Mouse (Mus musculus) right cerebral cortex, postnatal 36 days (tissue): ENCODE results near the gene Ikzf3.
A peak's percentile ranks its signal among the peaks of the same experiment; 100 is the strongest.

Source experiments
- DNase-seq, 2 experiments: peaks; one replicate each; pipeline ENCODE4 v3.0.0; 2022; ENCODE audit warnings: low spot score in 2 of 2, mixed read lengths in 1 of 2

Gene Ikzf3

GRCm38 (mm10) chr11:98473916-98474479, 71.8 kb downstream of the Ikzf3 start:
- no peak for DNase-seq

- DNase-seq, result no peak
Observed at GRCm38 (mm10) chr11:98472696-98473095, 73.1 kb downstream of the Ikzf3 start.

GRCm38 (mm10) chr11:98470795-98471194, 75.0 kb downstream of the Ikzf3 start:
- no peak for DNase-seq

- no peak for DNase-seq
Observed at GRCm38 (mm10) chr11:98469761-98470714, 75.8 kb downstream of the Ikzf3 start.

DNA sequence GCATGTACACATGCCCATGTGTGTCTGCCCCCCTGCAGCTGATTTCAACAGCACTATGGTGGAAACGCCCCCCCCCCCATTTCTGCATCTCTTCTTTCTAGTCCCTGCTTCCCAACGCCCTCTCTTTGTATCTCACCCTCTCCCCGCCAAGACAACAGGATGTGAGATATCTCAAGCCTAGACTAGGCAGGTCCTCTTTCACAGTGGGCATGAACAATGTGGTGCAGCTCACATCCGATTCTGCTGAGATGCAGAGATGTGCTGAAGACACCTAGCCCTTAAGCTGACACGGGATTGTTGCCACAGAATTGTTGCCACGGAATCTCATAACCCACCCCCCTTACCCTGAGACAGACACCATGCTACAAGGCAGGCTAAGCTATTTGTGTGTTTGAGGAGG, 81.3 kb downstream of the Ikzf3 start:
- DNase-seq, result no peak

DNA sequence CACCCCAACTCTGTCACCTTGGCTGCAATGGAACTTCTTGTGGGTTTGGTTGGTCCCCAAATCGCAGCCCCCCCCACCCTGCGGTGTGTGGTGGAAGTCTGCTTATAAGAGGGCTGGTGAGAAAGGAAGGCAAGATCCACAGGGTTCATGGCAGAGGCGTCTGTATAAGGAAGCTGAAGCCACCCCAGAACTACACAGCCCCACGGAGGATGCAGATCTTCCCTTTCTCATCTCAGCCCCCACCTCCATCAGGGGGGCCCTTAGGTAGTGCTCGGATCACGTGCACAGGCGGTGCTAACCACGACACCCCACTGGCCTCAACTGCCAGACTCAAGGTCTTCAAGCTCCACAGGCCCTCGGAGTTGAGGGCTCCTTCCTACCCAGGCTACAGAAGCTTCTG, 81.9 kb downstream of the Ikzf3 start:
- no peak for DNase-seq

DNA sequence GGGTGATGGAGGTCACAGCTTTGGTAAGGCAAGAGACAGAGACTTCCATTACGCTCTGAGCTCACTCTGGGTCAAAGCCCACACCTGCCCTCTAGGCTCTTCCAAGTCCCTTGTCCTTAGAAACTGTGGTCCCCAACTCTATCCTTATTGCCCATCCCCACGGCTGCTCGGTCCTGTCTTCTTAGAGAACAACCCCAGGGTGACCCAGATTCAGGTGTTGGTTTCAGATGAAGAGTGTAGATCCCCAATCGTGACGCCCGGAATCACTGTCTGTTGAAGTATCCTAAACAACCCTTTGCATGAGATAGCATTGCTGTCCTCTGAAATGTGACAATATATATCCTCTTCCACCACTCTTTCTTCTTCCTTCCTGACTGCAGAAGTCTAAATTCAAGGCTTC, 83.6 kb downstream of the Ikzf3 start:
- DNase-seq, result no peak

DNA sequence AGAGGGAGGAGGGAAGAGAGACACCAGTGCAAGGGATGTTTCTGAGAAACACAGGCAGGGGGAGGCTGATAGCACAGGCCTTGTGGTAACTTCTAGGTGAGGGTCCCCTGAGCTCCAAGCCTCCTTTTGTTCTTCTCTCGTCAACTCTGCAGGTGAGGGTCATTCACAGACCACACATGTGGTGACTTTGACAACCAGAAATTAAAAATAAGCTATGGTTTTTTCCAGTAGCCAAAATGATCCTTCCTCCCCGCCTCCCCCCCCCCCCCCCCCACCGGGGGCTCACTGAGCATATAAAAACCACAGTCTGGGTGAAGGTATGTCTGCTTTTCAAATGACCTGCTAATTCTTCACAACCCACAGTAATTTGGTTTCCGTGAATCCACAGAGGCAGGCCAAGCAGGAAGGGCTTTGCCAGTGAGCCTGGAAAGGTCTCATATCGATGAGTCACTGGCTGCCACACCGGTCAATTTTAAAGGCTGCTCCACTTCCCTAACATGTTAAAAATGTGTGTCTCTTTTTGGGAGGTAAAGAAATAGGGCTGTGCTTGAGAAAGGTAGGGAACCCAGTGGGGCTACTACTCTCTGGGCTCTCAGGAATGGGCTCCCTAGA, 84.6 kb downstream of the Ikzf3 start:
- DNase-seq, result no peak

DNA sequence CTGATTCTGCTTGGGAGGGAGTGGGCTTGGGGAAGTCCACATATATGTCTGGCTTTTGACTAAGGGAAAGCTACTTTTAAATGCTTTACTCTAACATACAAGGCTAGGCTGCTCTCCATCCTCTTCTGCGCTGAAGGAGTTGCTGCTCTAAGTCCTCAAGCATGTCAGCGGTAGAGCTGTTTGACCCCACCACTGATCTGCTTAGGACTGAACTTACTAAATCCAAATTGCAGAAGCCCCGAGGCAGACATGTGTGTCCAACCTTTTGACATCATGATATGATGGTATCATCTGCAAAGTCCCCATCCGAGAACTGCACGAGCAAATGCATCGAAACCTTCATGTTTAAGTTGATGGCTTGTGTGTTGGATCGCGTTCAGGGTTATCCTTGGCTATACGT, 86.0 kb downstream of the Ikzf3 start:
- no peak for DNase-seq

GRCm38 (mm10) chr11:98459071-98459741, 86.6 kb downstream of the Ikzf3 start:
- DNase-seq, result no peak

- DNase-seq, result no peak
Observed at GRCm38 (mm10) chr11:98458121-98458990, 87.5 kb downstream of the Ikzf3 start.

DNA sequence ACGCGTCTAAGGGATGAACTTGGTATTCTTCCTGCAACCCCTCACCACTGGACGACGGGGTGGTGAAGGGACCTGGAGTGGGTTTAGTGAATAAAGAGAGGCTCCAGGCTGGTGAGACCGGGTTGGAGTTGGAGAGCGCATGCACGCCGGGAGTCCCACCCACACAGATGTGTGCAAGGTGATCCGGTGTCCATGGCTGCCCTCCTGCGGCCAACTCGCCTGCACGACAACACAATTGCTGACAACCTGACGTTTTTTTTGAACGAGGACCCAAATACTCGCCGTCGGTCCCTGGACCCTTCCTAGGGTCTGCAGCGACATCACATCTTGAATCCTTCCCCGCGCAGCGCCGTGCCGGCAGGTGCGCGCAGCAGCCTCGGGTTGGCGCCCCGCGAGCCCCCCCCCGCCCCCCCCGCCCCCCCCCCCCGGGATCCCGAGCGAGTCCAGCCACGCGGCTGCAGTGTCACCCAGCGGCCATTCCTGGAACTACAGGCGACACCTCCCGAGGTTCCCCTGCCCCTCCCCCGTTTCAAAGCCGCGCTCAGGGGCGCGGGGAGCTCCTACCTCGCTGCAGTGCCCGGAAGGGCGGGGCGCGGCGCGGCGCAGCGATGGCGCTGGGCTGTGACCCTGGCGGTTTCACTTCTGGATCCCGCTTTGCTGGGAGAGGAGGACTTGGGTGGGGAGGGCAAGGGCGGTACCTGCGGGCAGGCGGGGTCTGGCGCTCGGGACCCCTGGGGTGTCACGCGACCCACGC, 88.3 kb downstream of the Ikzf3 start:
- peak; percentile 56 to 59 for DNase-seq

- no peak for DNase-seq
Observed at GRCm38 (mm10) chr11:98456945-98457344, 88.9 kb downstream of the Ikzf3 start.

DNA sequence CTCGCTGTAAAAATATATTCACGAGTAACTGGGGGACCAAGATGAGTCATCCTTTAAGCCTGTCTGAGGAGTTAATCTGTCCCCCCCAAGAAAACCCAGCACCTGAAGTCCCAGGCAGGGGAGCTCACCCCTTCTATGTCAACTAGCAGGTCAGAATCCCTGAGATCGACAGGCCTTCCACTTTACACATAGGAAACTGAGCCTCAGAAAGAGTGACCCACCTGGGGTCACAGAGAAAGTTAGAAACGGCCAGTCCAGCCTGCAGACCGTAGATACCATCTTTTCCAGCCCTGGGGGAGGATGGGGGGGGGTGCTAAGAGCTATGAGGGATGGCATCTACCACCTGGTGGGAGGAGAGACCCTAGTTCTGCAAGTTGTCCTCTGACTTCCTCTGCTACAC, 89.3 kb downstream of the Ikzf3 start:
- no peak for DNase-seq

- no peak for DNase-seq
Observed at GRCm38 (mm10) chr11:98455484-98455883, 90.3 kb downstream of the Ikzf3 start.

DNA sequence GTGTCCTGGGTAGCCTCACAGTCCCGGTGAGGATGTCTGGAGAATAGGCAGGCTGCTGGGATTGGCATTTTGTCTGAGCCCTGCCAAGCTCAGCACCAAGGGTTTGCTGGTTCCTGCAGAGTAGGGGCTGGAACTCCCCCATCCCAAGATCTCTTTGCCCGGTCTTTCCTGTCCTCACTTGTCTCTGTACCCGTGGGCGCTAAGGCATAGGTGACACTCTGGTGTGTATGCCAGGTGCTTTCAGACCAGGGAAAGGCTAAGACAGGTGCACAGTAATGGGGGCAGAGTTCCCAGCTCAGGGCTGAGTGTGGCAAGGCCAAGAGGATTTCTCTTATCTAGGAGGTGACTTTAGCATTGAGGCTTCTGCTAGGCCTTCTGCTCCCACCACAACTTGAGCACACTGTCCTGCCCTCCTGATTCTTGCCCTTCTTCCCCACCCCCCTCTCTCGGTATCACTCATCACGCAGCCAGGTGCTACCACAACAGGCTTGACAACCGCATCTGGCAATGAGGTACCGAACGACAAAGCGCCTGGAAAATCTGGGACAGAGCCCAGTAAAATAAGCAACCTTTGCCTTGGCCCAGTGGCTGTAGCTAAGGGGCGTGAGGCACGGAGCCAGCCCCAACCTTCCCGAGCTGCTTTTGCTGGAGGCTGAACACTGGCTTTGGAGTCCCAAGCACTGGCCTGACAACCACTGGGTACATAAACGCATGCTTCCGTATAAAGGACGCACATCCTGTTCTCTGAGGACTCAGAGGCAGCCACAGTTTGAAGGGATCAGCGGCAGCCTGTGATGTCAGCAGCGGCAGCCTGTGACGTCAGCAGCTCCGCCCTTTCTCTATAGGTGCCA, 95.7 kb downstream of the Ikzf3 start:
- DNase-seq, result no peak

GRCm38 (mm10) chr11:98449419-98449818, 96.4 kb downstream of the Ikzf3 start:
- no peak for DNase-seq

- no peak for DNase-seq
Observed at GRCm38 (mm10) chr11:98448191-98448790, 97.5 kb downstream of the Ikzf3 start.

- DNase-seq, result no peak
Observed at GRCm38 (mm10) chr11:98447475-98447834, 98.4 kb downstream of the Ikzf3 start.
